Mouse (Mus musculus): ENCODE data around the gene Pdgfa. TPM values are rescaled to one million over a fixed set of nuclear protein-coding genes. Genes with fewer than 3 reads are reported as not detected.
A peak's percentile ranks its signal among the peaks of the same experiment; 100 is the strongest.

Gene Pdgfa
- total and polyA plus RNA-seq, 2 experiments from 2014 or later = 53.8 to 67.7 TPM

- no peaks in the 10 kb centered on the region for H3K36me3 ChIP-seq (ENCODE audit: insufficient read depth, low read length)
- peaks cover 2% of the 10 kb centered on the region; the same call in 1 of the 2 replicates for H3K4me1 ChIP-seq (ENCODE audit: insufficient read depth, low read length)
- H3K4me3 ChIP-seq (ENCODE audit: low read depth, low read length) = no peak overlapping the region
- no peak for DNase-seq (ENCODE audit: low spot score)
- no peak for TF ChIP-seq CTCF (IDR thresholded peaks at IDR 0.05)
- H3K27me3 ChIP-seq (ENCODE audit: insufficient read depth, low read length) = no peaks in the 10 kb centered on the region
- H3K9me3 ChIP-seq (ENCODE audit: low read length) = no peaks in the 10 kb centered on the region
- ATAC-seq (ENCODE audit: low FRiP score) = no peak
- 80% methylated on average over 9 of the region's 9 CpGs for WGBS
- H3K27ac ChIP-seq (ENCODE audit: low read depth, low read length) = no peak overlapping the region
- H3K9ac ChIP-seq (replicated peaks; ENCODE audit: low read length, poor library complexity, severe bottlenecking) = no peak overlapping the region
- H3K4me2 ChIP-seq (ENCODE audit: low read depth, low read length, poor library complexity, severe bottlenecking) = no peak overlapping the region
These were observed 25.8 kb downstream of the Pdgfa start for GRCm38 (mm10) chr5:138971405-138971804.

- ATAC-seq (ENCODE audit: low FRiP score) = no peak
These were observed 27.1 kb downstream of the Pdgfa start for GRCm38 (mm10) chr5:138970056-138970490.

GRCm38 (mm10) chr5:138966033-138966724 is 31.0 kb downstream of the Pdgfa start:
- ATAC-seq (ENCODE audit: low FRiP score) = 0 out of 2 replicates have a peak, but pooled peaks have one; percentile 23

More at GRCm38 (mm10) chr5:138970056-138970490, 27.1 kb downstream of the Pdgfa start:
- H3K36me3 ChIP-seq (ENCODE audit: insufficient read depth, low read length) = no peaks in the 10 kb centered on the region
- H3K4me3 ChIP-seq (ENCODE audit: low read depth, low read length) = no peak overlapping the region
- no peaks in the 10 kb centered on the region for H3K9me3 ChIP-seq (ENCODE audit: low read length)
- WGBS = 69% methylated on average over 7 of the region's 7 CpGs
- no peak overlapping the region for H3K9ac ChIP-seq (replicated peaks; ENCODE audit: low read length, poor library complexity, severe bottlenecking)
- no peak for TF ChIP-seq CTCF (IDR thresholded peaks at IDR 0.05)
- peak; percentile 28 for DNase-seq (ENCODE audit: low spot score)
- no peak overlapping the region for H3K4me2 ChIP-seq (ENCODE audit: low read depth, low read length, poor library complexity, severe bottlenecking)
- H3K27me3 ChIP-seq (ENCODE audit: insufficient read depth, low read length) = no peaks in the 10 kb centered on the region
- no peak overlapping the region for H3K27ac ChIP-seq (ENCODE audit: low read depth, low read length)
- H3K4me1 ChIP-seq (ENCODE audit: insufficient read depth, low read length) = peaks cover 14% of the 10 kb centered on the region

GRCm38 (mm10) chr5:138965590-138965989 is 31.6 kb downstream of the Pdgfa start:
- H3K9me3 ChIP-seq (ENCODE audit: low read length) = no peaks in the 10 kb centered on the region
- no peak overlapping the region for H3K4me2 ChIP-seq (ENCODE audit: low read depth, low read length, poor library complexity, severe bottlenecking)
- H3K36me3 ChIP-seq (ENCODE audit: insufficient read depth, low read length) = no peaks in the 10 kb centered on the region
- peak overlapping the region; percentile 52 for H3K27ac ChIP-seq (ENCODE audit: low read depth, low read length)
- H3K9ac ChIP-seq (replicated peaks; ENCODE audit: low read length, poor library complexity, severe bottlenecking) = no peak overlapping the region
- no peak for ATAC-seq (ENCODE audit: low FRiP score)
- no peaks in the 10 kb centered on the region for H3K27me3 ChIP-seq (ENCODE audit: insufficient read depth, low read length)
- DNase-seq (ENCODE audit: low spot score) = peak; percentile 70
- H3K4me1 ChIP-seq (ENCODE audit: insufficient read depth, low read length) = peaks cover 15% of the 10 kb centered on the region
- no peak for TF ChIP-seq CTCF (IDR thresholded peaks at IDR 0.05)
- no peak overlapping the region for H3K4me3 ChIP-seq (ENCODE audit: low read depth, low read length)
- WGBS = 40% methylated on average over 2 of the region's 2 CpGs

More at GRCm38 (mm10) chr5:138966033-138966724, 31.0 kb downstream of the Pdgfa start:
- Histone ChIP-seq H3K4me1 (ENCODE audit: insufficient read depth, low read length) (peaks cover 15% of the 10 kb centered on the region), H3K9ac (replicated peaks; ENCODE audit: low read length, poor library complexity, severe bottlenecking) (no peak overlapping the region), H3K36me3 (ENCODE audit: insufficient read depth, low read length) (no peaks in the 10 kb centered on the region), H3K4me2 (ENCODE audit: low read depth, low read length, poor library complexity, severe bottlenecking) (no peak overlapping the region), H3K4me3 (ENCODE audit: low read depth, low read length) (no peak overlapping the region), H3K27ac (ENCODE audit: low read depth, low read length) (peak overlapping the region; percentile 52), H3K27me3 (ENCODE audit: insufficient read depth, low read length) (no peaks in the 10 kb centered on the region), H3K9me3 (ENCODE audit: low read length) (no peaks in the 10 kb centered on the region)
- 35% methylated on average over 7 of the region's 7 CpGs for WGBS
- no peak for DNase-seq (ENCODE audit: low spot score)
- TF ChIP-seq CTCF (IDR thresholded peaks at IDR 0.05) = no peak

GRCm38 (mm10) chr5:138956427-138956833 is 40.7 kb downstream of the Pdgfa start:
- no peak for ATAC-seq (ENCODE audit: low FRiP score)
- Histone ChIP-seq H3K27ac (ENCODE audit: low read depth, low read length) (no peak overlapping the region), H3K4me1 (ENCODE audit: insufficient read depth, low read length) (no peaks in the 10 kb centered on the region), H3K9me3 (ENCODE audit: low read length) (no peaks in the 10 kb centered on the region), H3K9ac (replicated peaks; ENCODE audit: low read length, poor library complexity, severe bottlenecking) (no peak overlapping the region), H3K4me3 (ENCODE audit: low read depth, low read length) (no peak overlapping the region), H3K36me3 (ENCODE audit: insufficient read depth, low read length) (no peaks in the 10 kb centered on the region), H3K27me3 (ENCODE audit: insufficient read depth, low read length) (no peaks in the 10 kb centered on the region), H3K4me2 (ENCODE audit: low read depth, low read length, poor library complexity, severe bottlenecking) (no peak overlapping the region)
- DNase-seq (ENCODE audit: low spot score) = peak; percentile 27
- 56% methylated on average over 10 of the region's 10 CpGs for WGBS
- no peak for TF ChIP-seq CTCF (IDR thresholded peaks at IDR 0.05)

DNA sequence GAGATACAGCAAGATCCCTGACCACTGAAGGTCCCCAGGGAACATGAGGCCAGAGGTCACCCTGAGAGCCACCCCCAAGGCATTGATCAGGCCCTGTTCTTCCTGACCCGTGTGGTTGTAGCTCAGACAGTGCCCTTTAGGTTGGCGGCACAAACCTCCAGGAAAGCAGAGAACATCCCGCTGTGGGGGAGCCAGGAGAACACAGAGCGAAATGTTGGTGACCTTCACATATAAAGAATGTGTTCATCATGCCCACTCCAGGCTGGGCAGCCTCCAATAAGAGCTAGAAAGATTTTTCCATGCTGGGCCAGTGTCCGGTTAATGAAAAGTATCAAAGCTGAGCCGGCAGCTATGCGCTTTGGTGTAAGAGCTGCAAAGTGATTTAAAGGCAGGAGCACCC is 43.2 kb downstream of the Pdgfa start:
- Histone ChIP-seq H3K4me2 (ENCODE audit: low read depth, low read length, poor library complexity, severe bottlenecking) (no peak overlapping the region), H3K36me3 (ENCODE audit: insufficient read depth, low read length) (no peaks in the 10 kb centered on the region), H3K27me3 (ENCODE audit: insufficient read depth, low read length) (no peaks in the 10 kb centered on the region), H3K27ac (ENCODE audit: low read depth, low read length) (no peak overlapping the region), H3K4me3 (ENCODE audit: low read depth, low read length) (no peak overlapping the region), H3K9ac (replicated peaks; ENCODE audit: low read length, poor library complexity, severe bottlenecking) (no peak overlapping the region), H3K9me3 (ENCODE audit: low read length) (no peaks in the 10 kb centered on the region), H3K4me1 (ENCODE audit: insufficient read depth, low read length) (0 out of 2 replicates have a peak, but pooled peaks cover 3% of the 10 kb centered on the region)
- 71% methylated on average over 7 of the region's 7 CpGs for WGBS
- DNase-seq (ENCODE audit: low spot score) (no peak), ATAC-seq (ENCODE audit: low FRiP score) (no peak)
- TF ChIP-seq CTCF (IDR thresholded peaks at IDR 0.05) = no peak
